Mouse (Mus musculus) CH12.LX (cell line): ENCODE data around the gene Rnf183. TPM values are rescaled to one million over a fixed set of nuclear protein-coding genes. Genes with fewer than 3 reads are reported as not detected.
"Not testable (repeated sequence)": the region's sequence is repeated elsewhere in the genome, so short reads cannot be mapped to it uniquely, and the experiment has no call there.

ENCODE experiments used
- DNase-seq: peaks from one replicate; pipeline ENCODE4 v3.0.0-alpha.2; 2013; ENCODE audit errors: extremely low read depth
- H3K27ac ChIP-seq: 2 replicates; pipeline ENCODE4 v1.5.1; 2012; ENCODE audit warnings: low read depth, mild to moderate bottlenecking, control low read depth, moderate library complexity; ENCODE audit not compliant: insufficient read depth
- H3K27me3 ChIP-seq: replicated peaks from 2 replicates; pipeline ENCODE3; 2012; ENCODE audit warnings: inconsistent platforms
- H3K36me3 ChIP-seq, 2 experiments: replicated peaks in 1 of 2; 2 replicates each; pipeline versions ENCODE3 to v1.6.1; 2012; ENCODE audit warnings: inconsistent platforms in 1 of 2, low read length in 1 of 2, mild to moderate bottlenecking in 1 of 2, mixed read lengths in 1 of 2, moderate library complexity in 1 of 2; ENCODE audit not compliant: control insufficient read depth in 1 of 2, insufficient read depth in 1 of 2
- H3K4me1 ChIP-seq, 2 experiments: 2 replicates each; pipeline ENCODE4 v1.6.1; 2012; ENCODE audit warnings: inconsistent platforms in 1 of 2, moderate library complexity in 1 of 2; ENCODE audit not compliant: insufficient read depth in 2 of 2, control insufficient read depth in 1 of 2
- H3K4me2 ChIP-seq: 2 replicates; pipeline ENCODE4 v1.6.1; 2012; ENCODE audit warnings: low read depth, mild to moderate bottlenecking, control low read depth; ENCODE audit not compliant: poor library complexity, insufficient read depth, severe bottlenecking
- H3K4me3 ChIP-seq, 3 experiments: fragments of 150-350 bp in 1 of 3; sonication (generic) in 1 of 3; replicated peaks in 1 of 3; 2 replicates each; pipeline versions ENCODE3 to v1.5.1; 2011 to 2012; ENCODE audit warnings: low read depth in 2 of 3, low read length in 2 of 3, mild to moderate bottlenecking in 2 of 3, moderate library complexity in 2 of 3, control low read depth in 1 of 3, improper control_type of control experiment in 1 of 3, inconsistent platforms in 1 of 3, mixed read lengths in 1 of 3; ENCODE audit not compliant: poor library complexity in 1 of 3
- H3K79me2 ChIP-seq: replicated peaks from 2 replicates; pipeline ENCODE4 v1.6.1; 2012; ENCODE audit warnings: mild to moderate bottlenecking, moderate library complexity; ENCODE audit not compliant: control insufficient read depth, poor library complexity, insufficient read depth, severe bottlenecking; ENCODE audit errors: extremely low read depth
- H3K9ac ChIP-seq: 2 replicates; pipeline ENCODE4 v1.6.1; 2012; ENCODE audit warnings: low read depth, mild to moderate bottlenecking, control low read depth, moderate library complexity; ENCODE audit not compliant: insufficient read depth
- H3K9me3 ChIP-seq: replicated peaks from 2 replicates; pipeline ENCODE3; 2012; ENCODE audit warnings: low read length, inconsistent platforms, mixed read lengths
- BHLHE40 ChIP-seq: IDR thresholded peaks from 2 replicates; pipeline ENCODE4 v1.6.1; 2011; ENCODE audit warnings: mild to moderate bottlenecking, low read depth, low read length, improper control_type of control experiment
- CHD1 ChIP-seq: IDR thresholded peaks from 2 replicates; pipeline ENCODE4 v1.6.1; 2012; ENCODE audit warnings: low read depth, low read length, improper control_type of control experiment, inconsistent platforms
- CHD2 ChIP-seq: IDR thresholded peaks from 2 replicates; pipeline ENCODE4 v1.6.1; 2011; ENCODE audit warnings: low read length, improper control_type of control experiment
- CTCF ChIP-seq, 2 experiments: IDR thresholded peaks in 1 of 2; conservative IDR thresholded peaks in 1 of 2; 2 replicates each; pipeline ENCODE4 v1.5.1; 2011 to 2012; ENCODE audit warnings: low read depth in 2 of 2, low read length in 2 of 2, improper control_type of control experiment in 1 of 2, inconsistent platforms in 1 of 2, mild to moderate bottlenecking in 1 of 2, moderate library complexity in 1 of 2
- E2F4 ChIP-seq: IDR thresholded peaks from 2 replicates; pipeline ENCODE4 v1.6.1; 2011; ENCODE audit warnings: low read depth, low read length, improper control_type of control experiment; ENCODE audit not compliant: insufficient replicate concordance
- ELF1 ChIP-seq: IDR thresholded peaks from 2 replicates; pipeline ENCODE4 v1.6.1; 2014; ENCODE audit warnings: low read depth, mild to moderate bottlenecking, inconsistent platforms, low read length, improper control_type of control experiment
- EP300 ChIP-seq: IDR thresholded peaks from 2 replicates; pipeline ENCODE4 v1.6.1; 2011; ENCODE audit warnings: low read length, improper control_type of control experiment
- HCFC1 ChIP-seq: IDR thresholded peaks from 2 replicates; pipeline ENCODE4 v1.6.1; 2012; ENCODE audit warnings: low read depth, mild to moderate bottlenecking, inconsistent platforms, low read length, improper control_type of control experiment
- IRF4 ChIP-seq: IDR thresholded peaks from 2 replicates; pipeline ENCODE4 v1.6.1; 2014; ENCODE audit warnings: low read depth, mild to moderate bottlenecking, inconsistent platforms, low read length, improper control_type of control experiment
- JUN ChIP-seq: IDR thresholded peaks from 2 replicates; pipeline ENCODE4 v1.6.1; 2011; ENCODE audit warnings: low read depth, mild to moderate bottlenecking, low read length, improper control_type of control experiment, moderate library complexity; ENCODE audit not compliant: insufficient read depth
- JUND ChIP-seq: conservative IDR thresholded peaks from 2 replicates; pipeline ENCODE4 v1.6.1; 2011; ENCODE audit warnings: low read depth, low read length, improper control_type of control experiment
- MAX ChIP-seq: IDR thresholded peaks from 2 replicates; pipeline ENCODE4 v1.6.1; 2011; ENCODE audit warnings: low read length, improper control_type of control experiment
- MEF2A ChIP-seq: IDR thresholded peaks from 2 replicates; pipeline ENCODE4 v1.6.1; 2014; ENCODE audit warnings: low read depth, mild to moderate bottlenecking, inconsistent platforms, low read length, improper control_type of control experiment, borderline replicate concordance
- NELFE ChIP-seq: IDR thresholded peaks from 2 replicates; pipeline ENCODE4 v1.6.1; 2011; ENCODE audit warnings: low read depth, low read length, improper control_type of control experiment
- PAX5 ChIP-seq: IDR thresholded peaks from 2 replicates; pipeline ENCODE4 v1.6.1; 2012; ENCODE audit warnings: low read length, inconsistent platforms, mixed read lengths
- POLR2AphosphoS2 ChIP-seq: IDR thresholded peaks from 2 replicates; pipeline ENCODE4 v1.6.1; 2011; ENCODE audit warnings: low read depth, low read length, improper control_type of control experiment
- RAD21 ChIP-seq: IDR thresholded peaks from 2 replicates; pipeline ENCODE4 v1.6.1; 2011; ENCODE audit warnings: low read depth, mild to moderate bottlenecking, low read length, improper control_type of control experiment, moderate library complexity
- SIN3A ChIP-seq: IDR thresholded peaks from 2 replicates; pipeline ENCODE4 v1.6.1; 2012; ENCODE audit warnings: low read length, improper control_type of control experiment, inconsistent platforms
- TCF12 ChIP-seq: IDR thresholded peaks from 2 replicates; pipeline ENCODE4 v1.6.1; 2014; ENCODE audit warnings: low read depth, mild to moderate bottlenecking, inconsistent platforms, low read length, improper control_type of control experiment
- UBTF ChIP-seq: IDR thresholded peaks from 2 replicates; pipeline ENCODE4 v1.6.1; 2012; ENCODE audit warnings: low read depth, mild to moderate bottlenecking, inconsistent platforms, low read length, improper control_type of control experiment, moderate library complexity
- USF1 ChIP-seq: IDR thresholded peaks from 2 replicates; pipeline ENCODE4 v1.6.1; 2014; ENCODE audit warnings: low read depth, mild to moderate bottlenecking, inconsistent platforms, low read length, improper control_type of control experiment
- ZC3H11A ChIP-seq: IDR thresholded peaks from 2 replicates; pipeline ENCODE4 v1.6.1; 2012; ENCODE audit warnings: low read depth, mild to moderate bottlenecking, inconsistent platforms, low read length, improper control_type of control experiment
- ZKSCAN1 ChIP-seq: IDR thresholded peaks from 2 replicates; pipeline ENCODE4 v1.6.1; 2012; ENCODE audit warnings: low read depth, inconsistent platforms, low read length, improper control_type of control experiment, borderline replicate concordance
- ZMIZ1 ChIP-seq: IDR thresholded peaks from 2 replicates; pipeline ENCODE4 v1.6.1; 2012; ENCODE audit warnings: low read depth, mild to moderate bottlenecking, inconsistent platforms, low read length, improper control_type of control experiment
- dilution Hi-C: fragments of 300-500 bp; cut with MboI; formaldehyde crosslinking; loops from 2 replicates; pipeline ENCODE4 v1.14.3; 2020; ENCODE audit warnings: low sequenced_read_pairs; ENCODE audit not compliant: extremely low pct_unique_long_range_greater_than_20kb, extremely low pct_ligation_motif_present
- in situ Hi-C: fragments of 300-500 bp; cut with MboI; formaldehyde crosslinking; loops from 3 replicates; pipeline ENCODE4 v1.14.3; 2019; ENCODE audit warnings: low sequenced_read_pairs, low pct_ligation_motif_present, low pct_unique_long_range_greater_than_20kb, mixed read lengths
- polyA plus RNA-seq: library from polyadenylated mRNA; unstranded; fragments of >175 nt; gene quantifications from 2 replicates; pipeline ENCODE4 v1.2.1, GENCODE M21; 2012; ENCODE audit warnings: low read depth; ENCODE audit not compliant: insufficient read length
- total RNA-seq, 2 experiments: library from RNA; depleted of rRNA; stranded (reverse); fragments of 300-350 nt in 1 of 2; fragments of >200 nt in 1 of 2; gene quantifications; 2 replicates each; pipeline ENCODE4 v1.2.3; 2012 to 2014

Rnf183 gene
- total and polyA plus RNA-seq, 3 experiments = 4.0 to 4.4 (median 4.1) TPM

- Histone ChIP-seq H3K27ac (peak within 1 kb of the TSS; percentile 10; the same call in 1 of the 2 replicates), H3K4me2 (peak within 1 kb of the TSS; percentile 27), H3K79me2 (no peaks in the 10 kb centered on the region), H3K9me3 (no peaks in the 10 kb centered on the region), H3K36me3 (no peaks in the 10 kb centered on the region), H3K27me3 (no peaks in the 10 kb centered on the region), H3K9ac (peak within 1 kb of the TSS; percentile 14; the same call in 1 of the 2 replicates), H3K4me3 (peak within 1 kb of the TSS in 1 of 3 experiments; percentile 19), H3K4me1 (peaks cover 14 to 61% of the 10 kb centered on the region in 2 experiments)
- dilution Hi-C loops (no loop called here), in situ Hi-C loops (no loop called here)
- TF ChIP-seq CHD2 (no peak), POLR2AphosphoS2 (no peak), PAX5 (no peak), CTCF (conservative IDR thresholded peaks at IDR 0.05 in 1 of 2, IDR thresholded peaks at IDR 0.05 in 1 of 2; ENCODE audit: low read depth in 2 of 2, low read length in 2 of 2) (no peak), MAX (no peak), IRF4 (no peak), UBTF (no peak), ELF1 (no peak), USF1 (no peak)
- no peak for DNase-seq
Observed at GRCm38 (mm10) chr4:62479937-62480708, 45.1 kb upstream of the Rnf183 start, which contains the start of gene Bspry. Bspry (plus strand) TSS chr4:62480053.

GRCm38 (mm10) chr4:62479593-62479936, 44.5 kb upstream of the Rnf183 start:
- DNase-seq, H3K27ac ChIP-seq, in situ Hi-C loops, H3K9me3 ChIP-seq, H3K79me2 ChIP-seq, H3K27me3 ChIP-seq, H3K4me3 ChIP-seq, H3K36me3 ChIP-seq, H3K9ac ChIP-seq, H3K4me2 ChIP-seq, dilution Hi-C loops: not testable (repeated sequence)
- peak in 1 of 2 experiments; percentile 40; a peak in 2 of 4 replicates for TF ChIP-seq CTCF (conservative IDR thresholded peaks at IDR 0.05 in 1 of 2, IDR thresholded peaks at IDR 0.05 in 1 of 2; ENCODE audit: low read depth in 2 of 2, low read length in 2 of 2)
- peaks cover 14 to 60% of the 10 kb centered on the region in 2 experiments for H3K4me1 ChIP-seq

GRCm38 (mm10) chr4:62477542-62478244, 42.6 kb upstream of the Rnf183 start:
- Histone ChIP-seq H3K9me3 (no peaks in the 10 kb centered on the region), H3K79me2 (no peaks in the 10 kb centered on the region), H3K4me2 (no peak overlapping the region), H3K27me3 (no peaks in the 10 kb centered on the region)
- DNase-seq = no peak
- TF ChIP-seq ZC3H11A (no peak), ZMIZ1 (no peak), JUN (no peak), ELF1 (no peak), RAD21 (no peak), ZKSCAN1 (no peak), NELFE (no peak), HCFC1 (no peak), MEF2A (no peak), EP300 (no peak), JUND (no peak), CHD1 (no peak), PAX5 (no peak), E2F4 (no peak), BHLHE40 (no peak), SIN3A (no peak), TCF12 (no peak)
- TF ChIP-seq, all 38 proteins: peak for 0
- peaks cover 14 to 52% of the 10 kb centered on the region in 2 experiments for H3K4me1 ChIP-seq
- no peak overlapping the region for H3K27ac ChIP-seq
- H3K4me3 ChIP-seq = no peak overlapping the region
- dilution Hi-C loops (no loop called here), in situ Hi-C loops (no loop called here)
- no peaks in the 10 kb centered on the region for H3K36me3 ChIP-seq
- no peak overlapping the region for H3K9ac ChIP-seq
